Mouse (Mus musculus): ENCODE results near the gene Vmn1r5. TPM values are rescaled to one million over a fixed set of nuclear protein-coding genes. Genes with fewer than 3 reads are reported as not detected.

Vmn1r5 gene
- polyA plus RNA-seq (2012; rRNA removed) = not detected in 2 replicates

DNA sequence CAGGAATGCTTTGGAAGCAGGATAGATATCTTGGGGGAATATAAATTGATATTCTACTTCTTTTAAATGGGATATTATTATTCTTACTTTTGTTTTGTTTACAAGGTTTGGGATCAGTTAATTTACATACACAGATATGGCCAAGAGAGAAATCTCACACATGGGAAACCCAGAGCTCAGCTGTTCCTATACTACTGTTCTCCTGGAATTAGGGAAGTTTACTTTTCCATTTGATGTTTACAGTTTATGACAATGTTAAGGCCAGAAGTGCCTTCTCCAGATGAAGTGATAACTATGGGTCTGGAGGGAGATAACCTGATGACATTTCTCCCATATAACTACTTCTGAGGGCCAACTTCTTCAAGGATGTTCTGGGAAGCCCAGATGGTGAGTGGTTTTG is at the start of gene Vmn1r5:
TSS of gene Vmn1r5 (plus strand) at position 301 of the 400 bp plus-strand sequence.

DNA sequence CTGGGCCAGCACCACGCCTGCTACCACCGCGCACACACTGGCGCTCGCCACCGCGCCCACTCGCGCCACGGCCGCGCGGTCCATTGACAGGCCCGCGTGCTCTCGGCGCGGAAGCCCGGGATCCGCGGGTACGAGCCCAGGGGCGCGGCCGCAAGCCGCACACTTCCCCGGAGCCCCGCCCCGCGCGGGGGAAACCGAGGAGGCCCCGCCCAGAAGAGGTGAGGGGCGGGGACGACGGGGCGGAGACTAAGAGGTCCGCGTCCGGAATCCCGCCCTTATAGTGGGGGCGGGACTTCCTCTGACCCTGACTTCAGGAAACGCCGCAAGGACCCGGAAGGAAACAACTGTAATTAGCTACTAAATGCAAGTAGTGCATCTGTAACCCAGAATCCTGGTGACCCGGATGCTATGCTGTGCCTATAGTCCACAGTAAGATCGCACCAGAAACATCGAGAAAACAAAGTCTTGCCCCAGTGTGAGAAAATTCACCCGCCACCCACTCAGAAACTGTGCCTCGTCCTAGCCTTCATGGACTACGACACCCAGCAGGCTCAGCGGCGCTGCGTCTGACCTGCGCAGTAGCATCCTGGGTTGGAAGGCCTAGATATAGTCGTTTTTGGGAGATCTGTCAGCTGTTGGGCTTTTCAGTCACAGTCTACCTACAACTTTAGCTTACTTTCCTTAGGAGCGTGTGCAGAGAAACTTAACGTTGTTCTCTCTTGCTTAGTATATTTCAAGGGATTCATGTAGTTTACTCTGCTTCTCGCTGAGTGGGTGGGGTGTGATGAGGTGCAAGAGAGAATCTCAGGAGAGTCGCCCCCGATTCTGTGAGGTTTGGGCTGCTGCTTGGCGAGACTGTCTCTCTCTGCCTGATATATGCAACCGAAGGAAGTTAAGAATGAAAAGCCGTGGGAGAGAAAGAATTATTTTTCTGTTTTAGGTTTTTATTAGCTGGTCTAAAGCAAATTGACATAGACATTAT is 46.1 kb upstream of the Vmn1r5 start, which contains the start of the genes Nt5c3 and Vmn1r4:
TSS of gene Nt5c3 (minus strand) at position 207 of the 982 bp plus-strand sequence.
TSS of gene Vmn1r4 (plus strand) at position 290 of the 982 bp plus-strand sequence.

GRCm38 (mm10) chr6:56996943-56997342 is 26.9 kb downstream of the Vmn1r5 start, which contains the start of gene Vmn1r6:
Gene Vmn1r6, plus strand, starts transcription at chr6:56997243.

GRCm38 (mm10) chr6:57025224-57025623 is 55.2 kb downstream of the Vmn1r5 start, which contains the start of gene Vmn1r7:
Gene Vmn1r7, minus strand, starts transcription at chr6:57025324.

DNA sequence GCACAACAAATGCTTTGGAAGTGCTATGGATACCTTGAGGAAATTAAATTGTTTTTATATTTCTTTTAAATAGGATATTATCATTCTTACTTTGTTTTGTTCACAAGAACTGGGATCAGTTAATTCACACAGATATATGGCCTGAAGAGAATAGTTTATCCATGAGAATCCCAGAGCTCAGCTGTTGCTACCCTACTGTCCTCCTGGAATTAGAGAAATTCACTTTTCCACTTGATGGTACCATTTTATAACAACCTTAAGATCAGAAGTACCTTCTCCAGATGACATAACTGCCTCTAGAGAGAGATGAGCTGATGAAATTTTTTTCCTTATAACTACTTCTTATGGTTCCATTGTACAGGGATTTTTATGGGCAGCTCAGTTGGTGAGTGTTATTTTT is 61.9 kb downstream of the Vmn1r5 start, which contains the start of gene Vmn1r8:
TSS of gene Vmn1r8 (plus strand) at position 301 of the 400 bp plus-strand sequence.

Other genes with a start within 250 kb of the Vmn1r5 start
- 31.6 and 32.6 TPM in 2 replicates for gene Kbtbd2, start 172.5 kb upstream of the Vmn1r5 start, polyA plus RNA-seq (2012; rRNA removed)
- gene Fkbp9, start 138.2 kb upstream of the Vmn1r5 start, polyA plus RNA-seq (2012; rRNA removed) = 25.1 and 32.6 TPM in 2 replicates
- gene Nt5c3, start 46.3 kb upstream of the Vmn1r5 start, polyA plus RNA-seq (2012; rRNA removed) = 75.9 and 85.6 TPM in 2 replicates
- 0.41 and 0.51 TPM in 2 replicates for gene Vmn1r4, start 46.3 kb upstream of the Vmn1r5 start, polyA plus RNA-seq (2012; rRNA removed)
- not detected in 2 replicates for gene Vmn1r6, start 27.0 kb downstream of the Vmn1r5 start, polyA plus RNA-seq (2012; rRNA removed)
- not detected in 2 replicates for gene Vmn1r7, start 55.1 kb downstream of the Vmn1r5 start, polyA plus RNA-seq (2012; rRNA removed)
- gene Vmn1r8, start 62.0 kb downstream of the Vmn1r5 start, polyA plus RNA-seq (2012; rRNA removed) = not detected in 2 replicates
- not detected in 2 replicates for gene Vmn1r9, start 96.5 kb downstream of the Vmn1r5 start, polyA plus RNA-seq (2012; rRNA removed)
- gene Vmn1r10, start 139.2 kb downstream of the Vmn1r5 start, polyA plus RNA-seq (2012; rRNA removed) = not detected in 2 replicates
- not detected in 2 replicates for gene Vmn1r11, start 163.2 kb downstream of the Vmn1r5 start, polyA plus RNA-seq (2012; rRNA removed)
- not detected in 2 replicates for gene Vmn1r12, start 186.6 kb downstream of the Vmn1r5 start, polyA plus RNA-seq (2012; rRNA removed)
- not detected in 2 replicates for gene Vmn1r13, start 233.0 kb downstream of the Vmn1r5 start, polyA plus RNA-seq (2012; rRNA removed)